Mouse (Mus musculus) liver, embryonic 16.5 days (tissue): ENCODE data around the gene Teddm1b. TPM values are rescaled to one million over a fixed set of nuclear protein-coding genes. Genes with fewer than 3 reads are reported as not detected.
"Not testable (repeated sequence)": the region's sequence is repeated elsewhere in the genome, so short reads cannot be mapped to it uniquely, and the experiment has no call there.

ENCODE experiments used
- ATAC-seq: fragments of 200-750 bp; cut with Nextera tagmentation; 2 replicates; pipeline ENCODE4 v1.8.0; 2017; ENCODE audit warnings: low read depth, mild to moderate bottlenecking, moderate number of reproducible peaks, moderate library complexity
- H3K27ac ChIP-seq: fragments of 300-500 bp; sonication (generic); 2 replicates; pipeline ENCODE4 v1.5.1; 2014; ENCODE audit warnings: mild to moderate bottlenecking, low read length
- H3K27me3 ChIP-seq: fragments of 300-500 bp; sonication (generic); 2 replicates; pipeline ENCODE4 v1.6.1; 2014; ENCODE audit warnings: low read depth, low read length, mixed read lengths; ENCODE audit not compliant: control insufficient read depth, insufficient read depth
- H3K36me3 ChIP-seq: fragments of 300-500 bp; sonication (generic); 2 replicates; pipeline ENCODE4 v1.6.1; 2014; ENCODE audit warnings: mild to moderate bottlenecking; ENCODE audit not compliant: control insufficient read depth, insufficient read depth
- H3K4me1 ChIP-seq: fragments of 300-500 bp; sonication (generic); 2 replicates; pipeline ENCODE4 v1.6.1; 2014; ENCODE audit warnings: low read depth, low read length, mixed read lengths; ENCODE audit not compliant: control insufficient read depth
- H3K4me2 ChIP-seq: fragments of 300-500 bp; sonication (generic); 2 replicates; pipeline ENCODE4 v1.6.1; 2014; ENCODE audit warnings: low read depth, low read length, mixed read lengths
- H3K4me3 ChIP-seq: fragments of 300-500 bp; sonication (generic); 2 replicates; pipeline ENCODE4 v1.5.1; 2014; ENCODE audit warnings: low read depth, mild to moderate bottlenecking, low read length
- H3K9ac ChIP-seq: fragments of 300-500 bp; sonication (generic); 2 replicates; pipeline ENCODE4 v1.6.1; 2014; ENCODE audit warnings: low read depth, low read length
- H3K9me3 ChIP-seq: fragments of 300-500 bp; sonication (generic); replicated peaks from 2 replicates; pipeline ENCODE4 v1.6.1; 2016; ENCODE audit warnings: low read length; ENCODE audit not compliant: control insufficient read depth
- WGBS: fragments of 180-500 bp; shearing (Covaris S2); extraction: QIAGEN DNeasy Blood & Tissue Kit; methylation state at CpG from one replicate; pipeline ENCODE4 v1.1.7; 2014; ENCODE audit not compliant: insufficient replicate concordance; 5-methylcytosine and 5-hydroxymethylcytosine counted together
- polyA plus RNA-seq: library from polyadenylated mRNA; unstranded; fragments of >200 nt; fragmentation: Nextera tagmentation; extraction: Ambion mirVana; gene quantifications from 2 replicates; pipeline ENCODE4 v1.2.1, GENCODE M21; 2015

The Teddm1b gene
- polyA plus RNA-seq, 1 experiment from 2014 or later = 0.08 TPM

DNA sequence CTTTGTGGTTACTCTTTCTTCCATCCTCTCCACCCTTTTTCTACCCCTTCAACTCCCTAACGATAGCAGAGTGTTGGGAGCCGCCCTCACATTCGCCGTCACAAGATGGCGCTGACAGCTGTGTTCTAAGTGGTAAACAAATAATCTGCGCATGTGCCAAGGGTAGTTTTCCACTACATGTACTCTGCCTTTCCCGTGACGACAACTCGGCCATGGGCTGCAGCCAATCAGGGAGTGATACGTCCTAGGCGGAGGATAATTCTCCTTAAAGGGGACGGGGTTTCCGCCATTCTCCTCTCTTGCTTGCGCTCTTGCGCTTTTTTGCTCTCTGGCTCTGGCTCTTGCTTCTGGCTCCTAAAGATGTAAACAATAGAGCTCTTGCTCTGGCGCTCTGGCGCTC lies 6.2 kb downstream of the Teddm1b start:
- WGBS = 84% methylated on average over 17 of the region's 17 CpGs
- H3K4me3 ChIP-seq, H3K27ac ChIP-seq, H3K27me3 ChIP-seq, H3K9ac ChIP-seq, ATAC-seq, H3K9me3 ChIP-seq, H3K4me2 ChIP-seq, H3K4me1 ChIP-seq, H3K36me3 ChIP-seq: not testable (repeated sequence)

DNA sequence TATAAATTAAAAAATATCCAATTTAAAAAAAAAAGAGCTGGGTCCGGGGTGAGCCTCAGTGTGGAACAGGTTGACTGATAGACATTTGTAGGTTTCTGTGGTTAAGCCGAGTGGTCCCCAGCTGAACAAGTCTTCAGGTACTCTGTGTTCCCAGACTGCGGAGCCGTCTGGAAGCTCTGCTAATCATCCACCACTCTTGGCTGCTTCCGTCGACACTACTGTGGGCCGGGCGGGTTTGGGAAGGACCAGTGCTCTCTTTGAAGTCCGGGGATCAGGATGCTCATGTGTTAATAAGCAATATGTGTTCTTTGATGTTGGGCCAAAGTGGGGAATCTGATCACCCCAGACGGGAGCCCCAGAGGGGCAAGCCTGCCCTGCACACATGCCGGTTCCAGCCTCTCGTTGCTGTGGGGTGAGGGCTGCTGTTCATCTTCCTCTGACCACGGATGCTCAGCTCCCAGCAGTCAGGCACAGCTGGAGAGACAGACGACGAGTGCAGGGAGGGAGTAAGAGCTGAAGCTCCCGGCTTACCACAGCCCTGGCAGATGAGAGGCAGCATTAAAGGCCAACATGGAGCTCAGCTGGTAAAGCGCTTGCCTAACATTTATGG lies 12.0 kb downstream of the Teddm1b start:
- Histone ChIP-seq H3K9me3 (no peaks in the 10 kb centered on the region), H3K27me3 (no peaks in the 10 kb centered on the region)

DNA sequence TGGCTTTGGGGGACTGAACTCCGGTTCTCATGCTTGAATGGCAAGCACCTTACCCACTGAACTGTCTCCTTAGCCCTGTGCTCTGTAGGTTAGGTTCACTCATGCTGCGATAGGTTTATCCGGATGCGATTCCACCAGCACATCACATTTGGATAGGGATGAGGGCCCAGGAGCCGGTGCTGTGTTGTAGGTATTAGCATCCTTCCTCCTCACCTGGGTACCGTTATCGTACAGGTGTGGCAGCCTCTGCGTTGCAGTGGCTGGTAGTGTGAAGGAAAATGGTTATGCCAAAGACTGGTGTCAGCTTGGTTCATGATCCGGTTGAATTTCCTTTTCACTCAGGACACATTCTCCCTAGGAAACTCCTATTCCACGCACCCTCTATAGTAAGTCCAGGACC lies 16.0 kb downstream of the Teddm1b start:
- WGBS = 77% methylated on average over 10 of the region's 10 CpGs
- no peak overlapping the region for H3K4me3 ChIP-seq
- no peak for ATAC-seq

More for the DNA sequence above, 12.0 kb downstream of the Teddm1b start:
- H3K36me3 ChIP-seq = no peaks in the 10 kb centered on the region
- no peak overlapping the region for H3K27ac ChIP-seq
- H3K4me3 ChIP-seq = no peak overlapping the region
- no peak overlapping the region for H3K4me2 ChIP-seq
- no peak for ATAC-seq
- 56% methylated on average over 17 of the region's 17 CpGs for WGBS
- no peaks in the 10 kb centered on the region for H3K4me1 ChIP-seq
- no peak overlapping the region for H3K9ac ChIP-seq

DNA sequence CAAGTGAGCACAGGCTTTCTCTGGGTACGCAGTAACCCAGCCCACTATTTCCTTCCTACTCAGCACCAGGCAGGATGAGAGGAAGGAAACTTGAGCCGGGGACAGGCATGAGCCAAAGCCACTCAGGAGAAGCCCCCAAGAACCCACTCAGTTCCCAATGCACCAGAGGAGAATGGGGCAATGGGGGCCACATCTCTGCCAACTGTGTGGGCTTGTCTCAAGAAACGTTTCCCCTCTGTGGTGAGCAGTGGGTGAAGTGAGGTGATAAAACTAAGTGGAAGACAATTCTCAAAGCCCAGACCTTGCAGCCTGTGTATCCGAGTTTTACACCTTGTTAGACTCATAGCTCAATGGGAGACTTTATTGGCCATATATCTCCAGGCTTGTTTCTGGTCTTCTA lies 17.3 kb downstream of the Teddm1b start, which contains the start of gene Teddm1a:
Teddm1a (plus strand) TSS at position 301 of the 400 bp plus-strand sequence.
- Histone ChIP-seq H3K9me3 (no peaks in the 10 kb centered on the region), H3K9ac (no peak within 1 kb of the TSS), H3K27me3 (no peaks in the 10 kb centered on the region), H3K27ac (no peak within 1 kb of the TSS), H3K4me2 (no peak within 1 kb of the TSS), H3K36me3 (no peaks in the 10 kb centered on the region), H3K4me1 (peaks cover 2% of the 10 kb centered on the region), H3K4me3 (no peak within 1 kb of the TSS)
- WGBS = 11% methylated on average over 4 of the region's 4 CpGs
- ATAC-seq = no peak

More for the DNA sequence above, 16.0 kb downstream of the Teddm1b start:
- Histone ChIP-seq H3K36me3 (no peaks in the 10 kb centered on the region), H3K9me3 (no peaks in the 10 kb centered on the region), H3K4me1 (no peaks in the 10 kb centered on the region), H3K27me3 (no peaks in the 10 kb centered on the region), H3K27ac (no peak overlapping the region), H3K9ac (no peak overlapping the region), H3K4me2 (no peak overlapping the region)

DNA sequence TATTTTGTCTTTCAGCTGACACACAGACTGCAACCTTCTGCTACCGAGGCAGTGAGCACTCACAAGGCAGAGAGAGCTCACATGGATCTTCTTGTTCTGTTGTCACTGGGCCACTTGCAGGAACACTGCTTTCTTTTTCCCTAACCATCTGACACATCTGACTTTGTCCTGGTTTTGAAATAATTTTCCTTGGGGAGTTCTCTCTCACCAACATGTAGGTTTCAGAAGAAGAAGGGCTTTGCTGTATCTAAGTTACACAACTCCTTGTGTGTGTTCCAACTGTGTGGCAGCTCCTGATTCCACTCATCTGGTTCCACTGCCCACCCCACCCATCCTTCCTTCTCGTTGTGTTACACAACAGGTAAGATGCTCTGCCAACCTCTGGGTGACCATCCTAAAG lies 19.6 kb downstream of the Teddm1b start:
- Histone ChIP-seq H3K27ac (no peak overlapping the region), H3K4me1 (peaks cover 13% of the 10 kb centered on the region), H3K4me2 (no peak overlapping the region), H3K27me3 (no peaks in the 10 kb centered on the region), H3K4me3 (no peak overlapping the region), H3K9me3 (no peaks in the 10 kb centered on the region), H3K9ac (no peak overlapping the region), H3K36me3 (no peaks in the 10 kb centered on the region)
- no peak for ATAC-seq
- WGBS = 25% methylated on average over 2 of the region's 2 CpGs

DNA sequence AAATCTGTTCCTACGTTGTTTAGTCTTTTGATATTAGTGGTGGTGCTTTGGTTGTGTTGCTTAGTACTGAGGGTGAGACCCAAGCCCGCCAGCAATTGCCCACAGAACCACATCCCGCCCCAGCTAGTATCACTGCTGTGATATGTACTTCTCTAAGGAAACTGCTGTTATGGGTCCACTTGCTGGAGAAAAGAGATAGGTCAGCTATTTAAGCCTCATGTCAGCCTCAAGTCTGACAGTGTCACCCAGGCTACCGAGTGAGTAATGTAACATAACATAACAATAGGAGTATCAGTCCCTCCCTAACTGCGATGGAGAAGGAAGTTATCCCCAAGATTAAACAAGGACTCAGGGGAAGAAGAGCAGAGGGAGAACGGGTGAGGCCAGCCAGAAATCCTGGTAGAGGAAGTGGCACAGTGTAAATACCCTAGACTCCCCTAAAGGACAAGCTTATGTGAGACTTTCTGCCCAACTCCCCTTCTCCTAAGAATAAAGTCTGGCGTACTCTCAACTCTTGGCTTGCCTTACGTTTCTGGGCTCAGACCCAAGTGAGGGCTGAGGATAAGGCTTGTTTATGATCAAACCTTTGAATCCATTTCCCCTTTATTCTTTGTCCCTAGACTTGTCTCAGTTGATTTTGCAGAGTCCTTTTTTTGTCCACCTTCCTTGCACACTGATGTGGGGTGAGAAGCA lies 20.2 kb downstream of the Teddm1b start:
- H3K4me3 ChIP-seq = no peak overlapping the region
- no peak for ATAC-seq
- no peaks in the 10 kb centered on the region for H3K36me3 ChIP-seq
- H3K9me3 ChIP-seq = no peaks in the 10 kb centered on the region
- H3K4me1 ChIP-seq = peaks cover 19% of the 10 kb centered on the region
- H3K9ac ChIP-seq = no peak overlapping the region
- no peaks in the 10 kb centered on the region for H3K27me3 ChIP-seq
- H3K4me2 ChIP-seq = no peak overlapping the region
- 35% methylated on average over 8 of the region's 8 CpGs for WGBS
- H3K27ac ChIP-seq = no peak overlapping the region

DNA sequence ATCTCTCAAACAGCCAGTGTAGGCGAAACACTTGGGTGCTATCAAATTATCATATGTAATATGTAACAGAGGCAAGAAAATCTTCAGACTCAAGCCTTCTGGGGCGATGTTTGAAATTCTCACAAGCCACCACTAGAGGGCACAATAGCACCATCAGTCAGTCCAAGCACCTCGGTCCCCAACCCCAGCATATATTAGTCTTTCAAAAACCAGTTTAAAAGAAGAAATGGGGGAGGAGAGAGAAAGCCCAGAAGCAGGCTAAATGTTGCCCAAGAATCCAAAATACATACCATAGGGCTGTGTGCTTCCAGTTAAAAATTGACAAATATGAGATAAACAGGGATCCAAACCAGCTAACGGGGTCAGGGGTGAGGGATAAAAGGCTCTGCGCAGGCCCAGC lies 20.8 kb downstream of the Teddm1b start:
- Histone ChIP-seq H3K4me3 (no peak overlapping the region), H3K9me3 (no peaks in the 10 kb centered on the region), H3K27me3 (no peaks in the 10 kb centered on the region), H3K36me3 (no peaks in the 10 kb centered on the region), H3K4me2 (no peak overlapping the region), H3K9ac (no peak overlapping the region), H3K27ac (no peak overlapping the region), H3K4me1 (peaks cover 20% of the 10 kb centered on the region)
- ATAC-seq = peak; percentile 20
- 25% methylated on average over 5 of the region's 5 CpGs for WGBS

DNA sequence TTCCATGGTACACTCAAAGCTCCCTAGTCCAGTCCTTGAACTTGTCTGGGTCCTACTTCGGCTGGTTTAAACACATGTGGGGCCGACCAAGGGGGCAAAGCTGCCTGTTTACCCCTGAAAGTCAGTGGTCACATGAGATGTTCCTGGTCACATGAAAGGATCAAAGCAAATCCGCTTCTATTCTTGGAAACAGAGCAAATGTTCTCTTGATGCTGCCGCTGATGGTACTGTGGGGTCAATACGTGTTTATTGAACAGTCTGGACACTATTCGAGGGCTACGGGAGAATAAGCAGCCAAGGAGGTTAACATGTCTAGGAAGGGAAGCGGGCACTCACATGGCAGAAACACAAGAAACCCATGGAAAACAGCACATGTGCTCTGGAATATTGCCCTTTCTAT lies 23.1 kb downstream of the Teddm1b start:
- WGBS = 64% methylated on average over 8 of the region's 8 CpGs
- Histone ChIP-seq H3K4me2 (no peak overlapping the region), H3K4me1 (peaks cover 25% of the 10 kb centered on the region), H3K27ac (no peak overlapping the region), H3K9me3 (no peaks in the 10 kb centered on the region), H3K9ac (no peak overlapping the region), H3K4me3 (no peak overlapping the region), H3K27me3 (no peaks in the 10 kb centered on the region), H3K36me3 (no peaks in the 10 kb centered on the region)
- ATAC-seq = no peak

DNA sequence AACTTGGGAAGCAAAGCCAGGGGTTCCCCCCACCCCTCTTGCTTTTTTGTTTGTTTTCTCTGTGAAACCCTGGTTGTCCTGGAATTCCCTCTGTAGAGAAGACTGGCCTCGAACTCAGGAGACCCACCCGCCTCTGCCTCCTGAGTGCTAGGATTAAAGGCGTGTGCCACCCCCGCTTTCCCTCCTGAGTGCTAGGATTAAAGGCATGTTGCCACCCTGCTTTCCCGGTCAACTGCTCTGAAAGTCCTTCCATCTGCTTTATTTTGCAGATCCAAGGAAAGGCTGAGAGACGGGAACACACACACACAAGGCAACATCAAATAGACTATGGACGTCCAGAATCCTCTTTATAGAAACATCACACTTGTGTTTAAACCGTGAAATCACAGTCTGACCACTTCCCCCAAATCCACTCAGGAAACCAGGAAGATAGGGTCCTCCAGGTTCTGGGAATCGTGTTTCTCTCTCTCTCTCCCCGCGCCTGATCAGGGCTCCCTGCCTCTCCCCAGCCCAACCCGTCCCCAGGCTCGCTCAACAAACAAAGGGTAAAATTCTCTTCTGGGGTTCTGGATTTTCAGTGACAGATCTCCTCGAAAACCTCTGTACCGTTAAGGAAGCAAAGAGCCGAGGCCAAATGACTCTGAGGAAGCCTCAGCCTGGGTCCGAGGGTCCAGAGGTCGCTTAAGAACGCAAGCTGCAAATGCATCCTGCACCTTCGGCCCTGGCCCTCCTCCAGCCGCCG lies 25.0 kb downstream of the Teddm1b start:
- Histone ChIP-seq H3K4me3 (peak overlapping the region; percentile 95), H3K27me3 (no peaks in the 10 kb centered on the region), H3K9ac (peak overlapping the region; percentile 97), H3K4me1 (peaks cover 33% of the 10 kb centered on the region), H3K27ac (peak overlapping the region; percentile 100), H3K4me2 (peak overlapping the region; percentile 89), H3K36me3 (peaks cover 16% of the 10 kb centered on the region), H3K9me3 (no peaks in the 10 kb centered on the region)
- ATAC-seq = no peak
- 17% methylated on average over 21 of the region's 22 CpGs for WGBS
